Mouse (Mus musculus): Measurements from ENCODE around the gene Tnp2. TPM values are rescaled to one million over a fixed set of nuclear protein-coding genes. Genes with fewer than 3 reads are reported as not detected.

The Tnp2 gene
- polyA plus RNA-seq, 1 experiment from 2014 or later, result not detected

DNA sequence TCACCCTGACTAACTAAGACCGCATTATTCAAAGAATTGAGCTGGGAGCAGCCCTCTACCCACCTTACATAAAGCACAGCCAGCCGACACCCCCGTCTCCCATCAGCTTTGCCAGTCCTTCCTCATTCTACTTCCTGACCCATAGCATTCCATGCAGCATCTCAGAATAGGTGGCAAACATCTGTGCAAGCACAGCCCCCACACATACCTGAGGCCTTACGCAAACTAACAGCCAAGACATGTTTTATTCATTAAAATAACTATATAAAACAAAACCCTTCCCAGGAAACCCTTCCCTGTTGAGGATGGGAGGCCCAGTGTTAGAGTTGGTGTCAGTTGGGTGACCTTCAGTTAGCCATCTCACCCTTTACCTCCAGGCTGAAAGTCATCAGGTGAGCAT is 37.4 kb upstream of the Tnp2 start:
- H3K4me2 ChIP-seq (ENCODE audit: low read depth, low read length), result no peak overlapping the region
- 0 out of 2 replicates have a peak, but pooled peaks cover 2% of the 10 kb centered on the region for H3K4me1 ChIP-seq (ENCODE audit: control insufficient read depth, insufficient read depth, low read length)
- no peak overlapping the region for H3K9ac ChIP-seq (ENCODE audit: low read length)
- no peaks in the 10 kb centered on the region for H3K36me3 ChIP-seq (ENCODE audit: control insufficient read depth, insufficient read depth, low read length)
- H3K9me3 ChIP-seq (replicated peaks; ENCODE audit: control insufficient read depth, low read length), result no peaks in the 10 kb centered on the region
- 68% methylated on average over 4 of the region's 4 CpGs for WGBS
- no peak overlapping the region for H3K4me3 ChIP-seq (replicated peaks; ENCODE audit: low read length)
- no peak for ATAC-seq (ENCODE audit: insufficient read depth, low FRiP score)
- H3K27me3 ChIP-seq (ENCODE audit: control insufficient read depth, insufficient read depth, low read length), result no peaks in the 10 kb centered on the region
- H3K27ac ChIP-seq (ENCODE audit: low read length), result no peak overlapping the region

DNA sequence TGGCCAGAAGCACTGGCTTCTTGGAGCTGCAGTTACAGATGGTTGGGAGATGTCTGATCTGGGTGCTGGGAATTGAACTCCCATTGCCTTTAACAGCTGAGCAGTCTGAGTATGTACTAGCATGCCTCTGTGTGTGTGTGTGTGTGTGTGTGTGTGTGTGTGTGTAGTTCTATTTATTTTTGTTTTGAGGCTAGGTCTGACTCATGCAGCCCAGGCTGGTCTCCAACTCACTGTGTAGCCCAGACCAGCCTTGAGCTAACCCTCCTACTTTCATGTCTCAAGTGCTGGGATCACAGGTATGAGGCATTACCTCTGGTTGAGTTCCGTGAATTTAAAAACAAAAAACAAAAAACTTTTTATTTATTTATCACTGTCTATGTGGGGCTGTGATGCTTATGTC is 36.1 kb upstream of the Tnp2 start:
- no peaks in the 10 kb centered on the region for H3K9me3 ChIP-seq (replicated peaks; ENCODE audit: control insufficient read depth, low read length)
- H3K27me3 ChIP-seq (ENCODE audit: control insufficient read depth, insufficient read depth, low read length), result no peaks in the 10 kb centered on the region
- no peak overlapping the region for H3K27ac ChIP-seq (ENCODE audit: low read length)
- H3K4me1 ChIP-seq (ENCODE audit: control insufficient read depth, insufficient read depth, low read length), result 0 out of 2 replicates have a peak, but pooled peaks cover 2% of the 10 kb centered on the region
- WGBS, result 83% methylated on average over 1 of the region's 1 CpGs
- H3K36me3 ChIP-seq (ENCODE audit: control insufficient read depth, insufficient read depth, low read length), result no peaks in the 10 kb centered on the region
- H3K4me2 ChIP-seq (ENCODE audit: low read depth, low read length), result no peak overlapping the region
- no peak overlapping the region for H3K4me3 ChIP-seq (replicated peaks; ENCODE audit: low read length)
- H3K9ac ChIP-seq (ENCODE audit: low read length), result no peak overlapping the region
- no peak for ATAC-seq (ENCODE audit: insufficient read depth, low FRiP score)

DNA sequence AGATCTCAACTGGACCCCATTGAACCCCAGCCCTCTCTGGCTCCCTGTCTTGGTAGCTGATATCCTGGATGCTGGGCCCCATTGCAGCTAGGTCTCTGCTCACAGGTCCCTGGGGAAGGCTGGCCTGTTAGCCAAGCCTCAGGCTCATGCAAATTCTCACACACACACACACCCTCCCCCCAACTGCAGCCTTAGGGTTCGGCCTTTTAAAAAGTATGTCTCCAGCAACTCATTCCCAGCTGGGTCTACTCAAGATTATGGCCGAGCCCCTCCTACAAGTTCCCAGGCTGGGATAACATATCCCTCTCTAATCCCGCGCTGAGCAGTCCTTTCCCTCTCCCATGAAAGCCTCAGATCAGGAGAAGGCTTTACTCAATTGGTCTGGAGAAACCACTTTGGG is 32.9 kb upstream of the Tnp2 start:
- H3K36me3 ChIP-seq (ENCODE audit: control insufficient read depth, insufficient read depth, low read length), result no peaks in the 10 kb centered on the region
- WGBS, result 36% methylated on average over 4 of the region's 4 CpGs
- H3K4me2 ChIP-seq (ENCODE audit: low read depth, low read length), result no peak overlapping the region
- peak overlapping the region; percentile 70 for H3K27ac ChIP-seq (ENCODE audit: low read length)
- no peak overlapping the region for H3K9ac ChIP-seq (ENCODE audit: low read length)
- no peaks in the 10 kb centered on the region for H3K27me3 ChIP-seq (ENCODE audit: control insufficient read depth, insufficient read depth, low read length)
- ATAC-seq (ENCODE audit: insufficient read depth, low FRiP score), result peak; percentile 73
- no peak overlapping the region for H3K4me3 ChIP-seq (replicated peaks; ENCODE audit: low read length)
- no peaks in the 10 kb centered on the region for H3K4me1 ChIP-seq (ENCODE audit: control insufficient read depth, insufficient read depth, low read length)
- no peaks in the 10 kb centered on the region for H3K9me3 ChIP-seq (replicated peaks; ENCODE audit: control insufficient read depth, low read length)

DNA sequence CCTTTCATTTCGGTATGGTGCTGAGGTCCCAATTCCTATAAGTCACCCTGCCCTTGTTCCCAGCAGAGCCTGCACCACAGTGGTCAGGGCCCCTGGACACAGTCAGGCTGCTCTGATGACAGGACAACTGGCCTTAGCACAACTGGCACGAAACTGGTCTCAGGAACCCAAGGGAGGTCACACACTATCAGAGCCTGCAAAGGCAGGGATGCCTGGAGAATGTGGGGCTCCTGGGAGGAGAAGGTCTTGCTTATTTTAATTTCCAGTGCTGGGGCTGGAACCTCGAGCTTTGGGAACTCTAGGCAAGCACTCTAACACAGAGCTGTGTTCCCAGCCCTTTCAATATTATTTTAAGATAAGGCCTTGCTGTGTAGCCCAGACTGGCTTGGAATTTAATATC is 31.5 kb upstream of the Tnp2 start:
- WGBS, result 66% methylated on average over 3 of the region's 3 CpGs
- H3K9me3 ChIP-seq (replicated peaks; ENCODE audit: control insufficient read depth, low read length), result no peaks in the 10 kb centered on the region
- H3K4me1 ChIP-seq (ENCODE audit: control insufficient read depth, insufficient read depth, low read length), result no peaks in the 10 kb centered on the region
- no peak for ATAC-seq (ENCODE audit: insufficient read depth, low FRiP score)
- no peak overlapping the region for H3K4me2 ChIP-seq (ENCODE audit: low read depth, low read length)
- H3K9ac ChIP-seq (ENCODE audit: low read length), result no peak overlapping the region; the same call in 1 of the 2 replicates
- no peak overlapping the region for H3K4me3 ChIP-seq (replicated peaks; ENCODE audit: low read length)
- no peak overlapping the region for H3K27ac ChIP-seq (ENCODE audit: low read length)
- no peaks in the 10 kb centered on the region for H3K27me3 ChIP-seq (ENCODE audit: control insufficient read depth, insufficient read depth, low read length)
- no peaks in the 10 kb centered on the region for H3K36me3 ChIP-seq (ENCODE audit: control insufficient read depth, insufficient read depth, low read length)

DNA sequence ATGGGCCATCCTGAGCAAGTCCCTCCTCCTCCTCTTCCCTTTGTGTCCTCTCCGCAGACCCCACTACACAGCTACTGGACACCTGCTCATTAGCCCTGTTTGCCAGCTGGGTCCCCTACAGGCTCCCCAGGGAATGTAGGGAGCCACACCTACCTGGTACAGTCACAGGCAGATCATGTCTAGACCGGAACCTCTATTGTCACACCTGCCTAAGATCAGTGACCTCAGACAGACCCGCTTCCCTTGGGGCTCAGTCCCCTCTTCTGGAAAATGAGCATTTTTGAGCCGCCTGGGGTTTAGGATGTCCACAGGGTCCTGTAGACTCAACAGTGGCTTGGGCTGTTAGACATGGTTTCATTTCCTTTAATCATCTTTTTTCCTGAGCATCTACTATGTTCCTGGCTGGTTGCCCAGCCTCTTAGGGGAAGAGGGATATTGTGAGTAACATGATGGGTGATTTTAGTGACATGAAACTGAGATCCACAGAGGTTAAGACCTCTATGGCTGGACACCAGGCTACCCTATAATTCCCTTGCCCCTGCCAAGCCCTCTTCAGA is 30.2 kb upstream of the Tnp2 start:
- H3K36me3 ChIP-seq (ENCODE audit: control insufficient read depth, insufficient read depth, low read length), result no peaks in the 10 kb centered on the region
- H3K27ac ChIP-seq (ENCODE audit: low read length), result no peak overlapping the region
- no peak overlapping the region for H3K4me2 ChIP-seq (ENCODE audit: low read depth, low read length)
- H3K9ac ChIP-seq (ENCODE audit: low read length), result no peak overlapping the region
- no peaks in the 10 kb centered on the region for H3K27me3 ChIP-seq (ENCODE audit: control insufficient read depth, insufficient read depth, low read length)
- H3K4me3 ChIP-seq (replicated peaks; ENCODE audit: low read length), result no peak overlapping the region
- no peaks in the 10 kb centered on the region for H3K4me1 ChIP-seq (ENCODE audit: control insufficient read depth, insufficient read depth, low read length)
- no peak for ATAC-seq (ENCODE audit: insufficient read depth, low FRiP score)
- 75% methylated on average over 4 of the region's 4 CpGs for WGBS
- no peaks in the 10 kb centered on the region for H3K9me3 ChIP-seq (replicated peaks; ENCODE audit: control insufficient read depth, low read length)

DNA sequence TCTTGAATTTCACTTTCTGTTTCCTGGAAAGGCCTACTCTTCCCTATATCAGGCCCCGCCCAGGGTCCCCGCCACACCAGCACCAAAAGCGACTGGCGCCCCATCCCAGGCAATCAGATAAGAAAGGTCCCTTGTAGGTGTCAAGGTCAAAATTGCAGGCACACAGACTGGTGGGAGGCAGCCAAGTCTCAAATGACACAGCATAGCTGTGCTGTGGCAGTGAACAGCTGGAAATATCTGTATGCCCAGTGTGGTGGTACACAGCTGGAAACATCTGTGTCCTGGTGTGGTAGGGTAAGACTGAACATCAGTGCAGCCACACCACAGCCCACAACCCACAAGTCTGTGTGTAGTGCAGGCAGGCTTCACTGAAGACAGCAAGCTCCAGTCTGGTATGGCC is 26.4 kb upstream of the Tnp2 start:
- ATAC-seq (ENCODE audit: insufficient read depth, low FRiP score), result no peak
- Histone ChIP-seq H3K27ac (ENCODE audit: low read length) (no peak overlapping the region), H3K9me3 (replicated peaks; ENCODE audit: control insufficient read depth, low read length) (no peaks in the 10 kb centered on the region), H3K4me3 (replicated peaks; ENCODE audit: low read length) (no peak overlapping the region), H3K9ac (ENCODE audit: low read length) (no peak overlapping the region), H3K27me3 (ENCODE audit: control insufficient read depth, insufficient read depth, low read length) (no peaks in the 10 kb centered on the region), H3K4me1 (ENCODE audit: control insufficient read depth, insufficient read depth, low read length) (no peaks in the 10 kb centered on the region; the same call in 1 of the 2 replicates), H3K36me3 (ENCODE audit: control insufficient read depth, insufficient read depth, low read length) (no peaks in the 10 kb centered on the region), H3K4me2 (ENCODE audit: low read depth, low read length) (no peak overlapping the region)
- 53% methylated on average over 4 of the region's 4 CpGs for whole genome bisulfite sequencing

DNA sequence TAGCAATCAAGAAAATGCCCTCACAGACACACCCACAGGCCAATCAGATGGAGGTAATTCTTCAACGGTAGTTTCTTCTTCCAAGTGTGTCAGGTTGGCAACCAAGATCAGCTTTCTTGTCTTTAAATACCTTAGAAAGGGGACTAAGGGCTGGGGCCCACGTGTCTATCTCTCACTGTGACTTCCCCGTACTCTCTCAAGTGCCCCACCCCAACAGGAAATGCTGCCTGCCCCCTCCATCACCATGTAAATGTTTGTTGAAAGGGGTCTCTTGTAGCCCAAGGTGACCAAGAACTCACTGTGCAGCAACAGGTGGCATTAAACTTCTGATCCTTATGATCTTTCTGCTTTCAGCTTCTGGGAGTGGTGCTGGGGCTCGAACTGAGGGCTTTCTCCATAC is 25.3 kb upstream of the Tnp2 start:
- Histone ChIP-seq H3K4me2 (ENCODE audit: low read depth, low read length) (no peak overlapping the region), H3K27ac (ENCODE audit: low read length) (no peak overlapping the region), H3K9ac (ENCODE audit: low read length) (no peak overlapping the region), H3K4me3 (replicated peaks; ENCODE audit: low read length) (no peak overlapping the region), H3K36me3 (ENCODE audit: control insufficient read depth, insufficient read depth, low read length) (no peaks in the 10 kb centered on the region), H3K9me3 (replicated peaks; ENCODE audit: control insufficient read depth, low read length) (no peaks in the 10 kb centered on the region), H3K27me3 (ENCODE audit: control insufficient read depth, insufficient read depth, low read length) (no peaks in the 10 kb centered on the region), H3K4me1 (ENCODE audit: control insufficient read depth, insufficient read depth, low read length) (no peaks in the 10 kb centered on the region; the same call in 1 of the 2 replicates)
- WGBS, result 76% methylated on average over 4 of the region's 4 CpGs
- ATAC-seq (ENCODE audit: insufficient read depth, low FRiP score), result no peak

DNA sequence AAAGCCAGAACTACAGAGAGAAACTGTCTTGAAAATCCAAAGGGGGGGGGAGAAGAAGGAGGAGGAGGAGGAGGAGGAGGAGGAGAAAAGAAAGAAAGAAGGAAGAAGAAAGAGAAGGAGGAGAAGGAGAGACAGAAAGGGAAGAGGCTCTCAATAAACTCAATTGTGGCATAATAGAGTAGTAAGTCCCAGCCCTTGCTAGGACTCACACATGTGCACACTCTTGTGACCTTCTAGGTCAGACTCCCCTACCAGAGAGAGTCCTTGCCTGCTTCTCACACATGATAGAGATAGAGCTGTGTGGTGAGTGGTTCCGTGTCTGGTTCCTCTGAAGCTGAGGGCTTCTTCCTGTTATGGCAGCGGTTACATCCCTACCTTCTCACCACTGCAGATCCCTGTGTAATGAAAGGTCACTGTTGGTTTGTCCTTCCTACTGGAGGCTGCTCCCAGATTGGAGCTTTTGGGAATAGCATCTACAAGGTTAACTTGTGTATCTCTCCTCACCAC is 24.5 kb upstream of the Tnp2 start, which contains the start of gene Gm11172:
TSS of gene Gm11172 (plus strand) at position 51 of the 507 bp plus-strand sequence.
- no peak within 1 kb of the TSS for H3K4me2 ChIP-seq (ENCODE audit: low read depth, low read length)

DNA sequence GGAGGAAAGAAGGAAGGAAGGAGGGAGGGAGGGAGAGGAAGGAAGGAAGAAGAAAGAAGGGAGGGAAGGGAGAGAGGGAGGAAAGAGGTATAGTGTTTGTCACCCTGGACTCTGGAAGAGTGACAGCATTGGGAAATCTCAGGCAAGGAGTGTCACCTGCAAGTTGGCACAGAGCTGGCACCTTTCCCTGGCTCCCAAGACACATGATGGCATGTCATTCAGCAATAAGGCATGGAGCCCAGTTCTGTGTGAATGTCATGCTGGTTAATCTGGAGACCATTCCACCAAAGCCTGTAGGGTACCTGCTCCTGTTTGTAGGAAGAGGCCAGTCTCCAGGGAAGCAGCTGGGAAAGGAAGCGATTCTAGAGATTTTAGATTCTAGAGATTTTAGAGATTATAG is 21.9 kb upstream of the Tnp2 start:
- H3K4me3 ChIP-seq (replicated peaks; ENCODE audit: low read length), result no peak overlapping the region
- ATAC-seq (ENCODE audit: insufficient read depth, low FRiP score), result no peak
- H3K4me2 ChIP-seq (ENCODE audit: low read depth, low read length), result no peak overlapping the region
- H3K4me1 ChIP-seq (ENCODE audit: control insufficient read depth, insufficient read depth, low read length), result no peaks in the 10 kb centered on the region; the same call in 1 of the 2 replicates
- WGBS, result 90% methylated on average over 1 of the region's 1 CpGs
- no peaks in the 10 kb centered on the region for H3K27me3 ChIP-seq (ENCODE audit: control insufficient read depth, insufficient read depth, low read length)
- H3K27ac ChIP-seq (ENCODE audit: low read length), result no peak overlapping the region
- no peaks in the 10 kb centered on the region for H3K9me3 ChIP-seq (replicated peaks; ENCODE audit: control insufficient read depth, low read length)
- no peak overlapping the region for H3K9ac ChIP-seq (ENCODE audit: low read length)
- no peaks in the 10 kb centered on the region for H3K36me3 ChIP-seq (ENCODE audit: control insufficient read depth, insufficient read depth, low read length)

More for the DNA sequence above, 24.5 kb upstream of the Tnp2 start, which contains the start of gene Gm11172:
- H3K9ac ChIP-seq (ENCODE audit: low read length), result no peak within 1 kb of the TSS
- 82% methylated on average over 2 of the region's 2 CpGs for WGBS
- no peak for ATAC-seq (ENCODE audit: insufficient read depth, low FRiP score)
- H3K27me3 ChIP-seq (ENCODE audit: control insufficient read depth, insufficient read depth, low read length), result no peaks in the 10 kb centered on the region
- H3K36me3 ChIP-seq (ENCODE audit: control insufficient read depth, insufficient read depth, low read length), result no peaks in the 10 kb centered on the region
- H3K4me1 ChIP-seq (ENCODE audit: control insufficient read depth, insufficient read depth, low read length), result no peaks in the 10 kb centered on the region; the same call in 1 of the 2 replicates
- H3K4me3 ChIP-seq (replicated peaks; ENCODE audit: low read length), result no peak within 1 kb of the TSS
- no peak within 1 kb of the TSS for H3K27ac ChIP-seq (ENCODE audit: low read length)
- no peaks in the 10 kb centered on the region for H3K9me3 ChIP-seq (replicated peaks; ENCODE audit: control insufficient read depth, low read length)
